Mouse (Mus musculus) embryonic facial prominence, embryonic 10.5 days (tissue): Measurements from ENCODE around the gene Gripap1. TPM values are rescaled to one million over a fixed set of nuclear protein-coding genes. Genes with fewer than 3 reads are reported as not detected.
"Not testable (repeated sequence)": the region's sequence is repeated elsewhere in the genome, so short reads cannot be mapped to it uniquely, and the experiment has no call there.

Source experiments
- DNase-seq: peaks from one replicate; pipeline ENCODE4 v3.0.0-alpha.2; 2017; ENCODE audit warnings: low spot score
- H3K27ac ChIP-seq: fragments of 300-500 bp; sonication (generic); replicated peaks from 2 replicates; pipeline ENCODE4 v1.5.1; 2016; ENCODE audit warnings: mild to moderate bottlenecking
- H3K27me3 ChIP-seq: fragments of 300-500 bp; sonication (generic); replicated peaks from 2 replicates; pipeline ENCODE4 v1.6.1; 2016; ENCODE audit warnings: low read depth, mild to moderate bottlenecking; ENCODE audit not compliant: poor library complexity, severe bottlenecking
- H3K36me3 ChIP-seq: fragments of 300-500 bp; sonication (generic); replicated peaks from 2 replicates; pipeline ENCODE4 v1.6.1; 2016; ENCODE audit warnings: mild to moderate bottlenecking, moderate library complexity
- H3K4me1 ChIP-seq: fragments of 300-500 bp; sonication (generic); 2 replicates; pipeline ENCODE4 v1.6.1; 2016
- H3K4me3 ChIP-seq: fragments of 300-500 bp; sonication (generic); 2 replicates; pipeline ENCODE4 v1.5.1; 2016; ENCODE audit warnings: mild to moderate bottlenecking, moderate library complexity
- H3K9me3 ChIP-seq: fragments of 300-500 bp; sonication (generic); 2 replicates; pipeline ENCODE4 v1.6.1; 2016; ENCODE audit warnings: mild to moderate bottlenecking
- WGBS: fragments of 180-500 bp; shearing (Covaris S2); methylation state at CpG from one replicate; pipeline ENCODE4 v1.1.7; 2016; 5-methylcytosine and 5-hydroxymethylcytosine counted together
- polyA plus RNA-seq: library from polyadenylated mRNA; unstranded; fragments of >200 nt; fragmentation: Nextera tagmentation; extraction: Ambion mirVana; gene quantifications from 2 replicates; pipeline ENCODE4 v1.2.1, GENCODE M21; 2016

The Gripap1 gene
- 42.5 and 45.3 TPM in 2 replicates for polyA plus RNA-seq

- H3K9me3 ChIP-seq = no peaks in the 10 kb centered on the region
- no peaks in the 10 kb centered on the region for H3K27me3 ChIP-seq
- peaks cover 5% of the 10 kb centered on the region; the same call in 1 of the 2 replicates for H3K4me1 ChIP-seq
- peak within 1 kb of the TSS; percentile 66 for H3K4me3 ChIP-seq
- peaks cover 3% of the 10 kb centered on the region; the same call in 1 of the 2 replicates for H3K36me3 ChIP-seq
- peak within 1 kb of the TSS; percentile 79 for H3K27ac ChIP-seq
- WGBS = 14% methylated on average over 24 of the region's 24 CpGs
- peak; percentile 76 for DNase-seq
Observed at GRCm38 (mm10) chrX:7789542-7790136, at the start of gene Gripap1. Gene Gripap1 (plus strand): TSS chrX:7789765.

DNA sequence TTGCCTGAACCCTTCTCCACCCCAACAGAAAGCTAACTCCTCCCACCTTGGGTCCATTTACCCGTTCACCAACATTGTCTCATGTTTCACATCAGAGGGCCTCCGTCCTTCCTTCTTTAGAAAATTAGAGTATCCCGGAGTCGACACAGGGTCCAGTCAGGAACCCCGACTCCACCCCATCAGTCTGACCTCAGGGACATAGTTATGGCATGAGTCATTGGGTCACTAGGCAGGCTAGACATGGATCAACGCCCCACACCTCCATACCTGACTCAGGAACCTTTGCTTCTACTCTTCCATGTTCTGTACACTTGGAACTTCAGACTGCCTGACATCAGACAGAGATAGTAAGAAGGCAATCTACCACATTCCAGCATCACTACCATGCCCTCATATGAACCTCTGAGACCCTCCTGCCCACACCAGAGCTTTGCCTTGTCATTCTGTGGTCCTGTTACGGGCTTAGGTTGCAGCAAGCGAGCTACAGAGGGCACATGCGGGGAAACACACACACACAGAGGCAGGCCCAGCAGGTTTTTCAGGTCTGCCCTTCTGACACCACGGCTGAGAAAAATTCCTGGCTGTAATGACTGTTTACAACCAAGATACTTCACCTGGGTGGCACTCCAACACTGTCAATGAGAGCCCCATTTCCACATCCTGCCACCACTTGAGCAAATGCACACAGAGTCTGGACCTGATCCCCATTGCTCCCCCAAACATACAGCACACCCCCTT is 49.3 kb upstream of the Gripap1 start:
- DNase-seq = peak; percentile 29
- no peak overlapping the region for H3K27ac ChIP-seq
- 0 out of 2 replicates have a peak, but pooled peaks cover 2% of the 10 kb centered on the region for H3K9me3 ChIP-seq
- WGBS = 55% methylated on average over 10 of the region's 10 CpGs
- H3K4me1 ChIP-seq = peaks cover 12% of the 10 kb centered on the region
- H3K36me3 ChIP-seq = peaks cover 29% of the 10 kb centered on the region
- H3K4me3 ChIP-seq = 0 out of 2 replicates have a peak overlapping the region, but pooled peaks have one; percentile 23
- no peaks in the 10 kb centered on the region for H3K27me3 ChIP-seq

GRCm38 (mm10) chrX:7741103-7741502 is 48.5 kb upstream of the Gripap1 start:
- H3K9me3 ChIP-seq = 0 out of 2 replicates have a peak, but pooled peaks cover 2% of the 10 kb centered on the region
- 75% methylated on average over 5 of the region's 5 CpGs for WGBS
- DNase-seq = no peak
- no peaks in the 10 kb centered on the region for H3K27me3 ChIP-seq
- H3K4me1 ChIP-seq = peaks cover 12% of the 10 kb centered on the region
- no peak overlapping the region for H3K27ac ChIP-seq
- peaks cover 21% of the 10 kb centered on the region for H3K36me3 ChIP-seq
- H3K4me3 ChIP-seq = peak overlapping the region; percentile 23; the same call in 1 of the 2 replicates

DNA sequence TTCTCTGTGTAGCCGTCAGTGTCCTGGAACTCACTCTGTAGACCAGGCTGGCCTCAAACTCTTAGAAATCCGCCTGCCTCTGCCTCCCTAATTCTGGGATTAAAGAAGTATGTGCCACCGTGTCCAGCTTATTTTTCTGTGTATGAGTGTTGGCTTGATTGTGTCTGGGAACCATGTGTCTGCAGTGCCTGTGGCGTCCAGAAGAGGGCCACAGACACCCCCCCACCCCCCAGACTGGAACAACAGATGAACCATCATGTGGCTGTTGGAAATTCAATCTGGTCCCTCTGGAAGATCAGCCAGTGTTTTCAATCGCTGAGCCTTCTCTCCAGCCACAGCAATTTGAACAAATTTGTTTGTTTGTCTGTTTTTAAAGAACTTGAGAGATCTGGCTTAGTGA is 46.1 kb upstream of the Gripap1 start:
- Histone ChIP-seq H3K27ac (no peak overlapping the region), H3K27me3 (no peaks in the 10 kb centered on the region), H3K4me3 (no peak overlapping the region), H3K9me3 (no peaks in the 10 kb centered on the region), H3K4me1 (peaks cover 12% of the 10 kb centered on the region), H3K36me3 (no peaks in the 10 kb centered on the region)
- no peak for DNase-seq
- 62% methylated on average over 5 of the region's 5 CpGs for WGBS

DNA sequence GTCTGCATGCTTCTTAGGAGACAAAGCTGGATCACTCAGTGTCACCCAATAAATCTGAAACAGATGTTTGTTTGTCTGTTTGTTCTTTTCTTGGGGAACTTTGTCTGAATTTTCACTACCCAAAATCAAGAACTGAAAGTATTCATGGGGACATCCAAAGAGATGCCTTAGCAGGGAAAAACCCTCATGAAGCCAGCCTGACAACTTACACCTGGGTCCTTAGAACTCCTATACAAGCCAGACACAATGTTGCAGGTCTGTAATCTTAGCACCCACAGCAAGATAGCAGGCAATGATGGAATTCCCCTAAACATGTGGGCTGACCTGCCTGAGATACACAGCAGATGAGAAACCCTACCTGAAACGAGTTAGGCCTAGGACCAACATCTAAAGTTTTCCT is 44.6 kb upstream of the Gripap1 start:
- no peak for DNase-seq
- Histone ChIP-seq H3K4me1 (peaks cover 9% of the 10 kb centered on the region; the same call in 1 of the 2 replicates), H3K36me3 (no peaks in the 10 kb centered on the region), H3K27me3 (no peaks in the 10 kb centered on the region), H3K27ac (no peak overlapping the region), H3K9me3 (no peaks in the 10 kb centered on the region), H3K4me3 (no peak overlapping the region)
- 55% methylated on average over 1 of the region's 1 CpGs for WGBS

DNA sequence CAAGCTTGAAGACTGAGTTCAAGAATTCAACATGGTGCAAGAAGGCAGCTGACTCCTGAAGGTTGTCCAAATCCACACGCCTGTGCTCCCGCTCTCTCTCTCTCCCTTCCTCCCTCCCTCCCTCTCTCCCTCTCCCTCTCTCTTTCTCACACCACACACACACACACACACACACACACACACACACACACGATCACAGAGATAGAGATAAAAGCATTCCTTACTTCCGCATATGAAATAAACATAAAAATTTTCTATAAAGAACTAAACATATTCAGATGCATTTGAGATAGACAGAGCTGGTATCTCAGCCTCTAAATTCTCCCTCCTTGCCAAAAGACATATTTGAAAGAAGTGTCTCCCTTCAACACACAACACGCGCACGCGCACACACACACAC is 44.1 kb upstream of the Gripap1 start:
- WGBS = 93% methylated on average over 8 of the region's 8 CpGs
- no peaks in the 10 kb centered on the region for H3K36me3 ChIP-seq
- no peak for DNase-seq
- H3K27ac ChIP-seq = no peak overlapping the region
- no peaks in the 10 kb centered on the region for H3K9me3 ChIP-seq
- no peaks in the 10 kb centered on the region for H3K27me3 ChIP-seq
- no peak overlapping the region for H3K4me3 ChIP-seq
- peaks cover 5% of the 10 kb centered on the region; the same call in 1 of the 2 replicates for H3K4me1 ChIP-seq

DNA sequence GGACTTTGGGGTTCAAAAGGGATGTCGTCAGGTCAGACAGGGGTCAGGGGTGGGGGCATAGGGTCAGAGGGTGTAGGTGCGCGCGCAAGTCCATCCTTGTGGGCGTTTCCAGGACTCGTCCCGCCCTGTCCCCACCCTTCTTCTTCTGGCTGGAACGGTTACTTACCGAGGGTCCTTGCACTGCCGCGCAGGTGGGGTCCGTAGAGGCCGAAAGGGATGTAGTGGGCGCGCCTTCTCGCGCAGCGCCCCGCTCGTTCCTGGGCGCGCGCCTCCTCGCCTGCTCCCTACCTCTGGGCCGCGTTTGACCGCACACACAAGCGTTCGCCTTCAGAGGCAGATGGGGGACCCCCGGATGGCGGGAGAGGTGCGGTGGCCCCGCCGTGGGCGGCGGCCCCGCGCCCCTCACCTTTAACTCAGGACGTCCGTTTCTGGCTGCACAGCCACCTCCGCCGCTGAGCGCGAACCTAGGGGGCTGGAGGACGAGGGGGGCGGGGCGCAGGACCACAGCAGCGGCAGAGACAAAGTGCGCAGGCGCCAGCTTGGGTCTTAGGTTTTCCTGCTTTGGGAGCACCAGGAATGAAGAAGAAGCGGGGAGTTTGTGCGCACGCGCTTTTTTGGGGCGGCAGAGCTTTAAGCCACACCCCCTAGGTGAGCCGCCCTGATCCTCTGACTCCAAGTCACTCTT is 39.0 kb upstream of the Gripap1 start, which contains the start of gene Ccdc120:
Gene Ccdc120 (minus strand): TSS at position 474 of the 685 bp plus-strand sequence.
- H3K27me3 ChIP-seq = no peaks in the 10 kb centered on the region
- H3K36me3 ChIP-seq = no peaks in the 10 kb centered on the region
- WGBS = 10% methylated on average over 56 of the region's 56 CpGs
- peak within 1 kb of the TSS; percentile 74 for H3K4me3 ChIP-seq
- no peaks in the 10 kb centered on the region for H3K9me3 ChIP-seq
- H3K27ac ChIP-seq = peak within 1 kb of the TSS; percentile 86
- peak; percentile 89 for DNase-seq
- H3K4me1 ChIP-seq = 0 out of 2 replicates have a peak, but pooled peaks cover 3% of the 10 kb centered on the region

DNA sequence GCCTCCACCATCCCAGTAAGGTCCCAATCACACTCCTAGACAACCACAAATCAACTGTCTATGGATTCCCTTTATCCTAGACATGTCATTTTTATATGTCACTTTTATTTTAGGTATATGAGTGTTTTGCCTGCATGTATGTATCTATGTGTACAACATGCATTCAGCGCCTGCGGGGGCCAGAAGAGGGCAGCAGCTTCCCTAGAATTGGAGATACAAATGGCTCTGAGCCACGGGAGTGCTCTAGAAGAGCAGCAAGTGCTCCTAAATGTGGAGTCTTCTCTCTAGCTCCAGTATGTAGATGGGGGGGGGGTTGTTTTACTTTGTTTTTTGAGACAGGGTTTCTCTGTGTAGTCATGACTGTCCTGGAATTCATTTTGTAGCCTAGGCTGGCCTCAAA is 35.9 kb upstream of the Gripap1 start:
- not testable (repeated sequence) for H3K4me3 ChIP-seq, DNase-seq, H3K9me3 ChIP-seq, H3K27me3 ChIP-seq, H3K36me3 ChIP-seq, H3K27ac ChIP-seq, H3K4me1 ChIP-seq
- WGBS = 16% methylated on average over 3 of the region's 3 CpGs

GRCm38 (mm10) chrX:7762137-7762920 is 27.2 kb upstream of the Gripap1 start, which contains the start of gene Tfe3:
Gene Tfe3 (plus strand): TSS chrX:7762560.
- H3K27ac ChIP-seq = peak within 1 kb of the TSS; percentile 80
- 0 out of 2 replicates have a peak, but pooled peaks cover 6% of the 10 kb centered on the region for H3K9me3 ChIP-seq
- peaks cover 15% of the 10 kb centered on the region for H3K36me3 ChIP-seq
- peak within 1 kb of the TSS; percentile 76 for H3K4me3 ChIP-seq
- DNase-seq = peak; percentile 92
- H3K4me1 ChIP-seq = peaks cover 27% of the 10 kb centered on the region
- no peaks in the 10 kb centered on the region for H3K27me3 ChIP-seq
- 19% methylated on average over 38 of the region's 38 CpGs for WGBS

DNA sequence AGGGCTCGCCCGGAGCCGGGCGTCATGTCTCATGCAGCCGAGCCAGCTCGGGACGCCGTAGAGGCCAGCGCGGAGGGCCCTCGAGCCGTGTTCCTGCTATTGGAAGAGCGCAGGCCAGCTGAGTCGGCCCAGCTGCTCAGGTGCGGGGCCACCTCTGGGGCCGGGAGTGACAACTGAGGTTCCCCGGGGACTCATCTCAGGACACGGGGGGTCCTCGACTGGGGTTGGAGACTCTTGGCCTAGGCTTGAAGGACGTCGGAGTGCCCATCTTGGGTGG is 26.7 kb upstream of the Gripap1 start:
- H3K27ac ChIP-seq = peak overlapping the region; percentile 80
- DNase-seq = no peak

DNA sequence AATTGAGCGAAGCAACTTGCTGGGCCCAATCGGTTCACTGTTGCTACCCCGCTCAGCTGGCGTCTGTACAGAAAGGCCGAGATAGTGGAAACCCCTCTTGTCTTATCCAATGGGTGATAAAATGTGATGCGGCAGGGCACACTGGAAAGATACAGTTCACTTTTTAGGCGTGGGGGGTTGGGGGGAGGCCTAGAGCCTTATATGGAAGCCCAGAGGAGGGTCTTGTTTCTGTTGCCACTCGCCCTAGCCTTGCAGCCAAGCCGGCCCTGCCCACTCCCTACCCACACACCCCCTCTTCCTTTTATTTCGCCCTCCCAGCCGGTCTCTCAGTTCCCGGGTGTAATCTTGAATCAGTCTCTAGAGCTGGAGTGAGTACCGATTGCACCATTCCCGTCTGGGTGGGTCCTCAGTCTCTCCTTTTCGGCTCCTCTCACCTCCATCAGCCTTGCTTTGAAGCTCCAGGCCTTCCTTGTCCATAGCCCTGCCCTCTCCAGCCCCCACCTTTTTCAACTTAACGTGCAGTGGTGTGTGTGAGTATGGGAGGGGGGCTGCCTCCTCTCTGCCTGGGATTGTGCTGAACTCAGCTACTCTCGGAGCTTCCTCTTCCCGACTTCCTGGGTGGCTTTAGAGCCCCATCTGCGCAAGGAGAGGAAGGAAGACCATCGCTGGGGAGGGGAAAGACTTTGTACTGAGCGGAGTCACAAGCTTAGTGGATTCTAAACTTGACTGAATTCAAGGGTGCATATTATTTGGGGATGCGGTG is 25.8 kb upstream of the Gripap1 start:
- H3K27ac ChIP-seq = peak overlapping the region; percentile 35
- H3K4me1 ChIP-seq = peaks cover 27% of the 10 kb centered on the region
- H3K27me3 ChIP-seq = no peaks in the 10 kb centered on the region
- DNase-seq = peak; percentile 48
- H3K36me3 ChIP-seq = peaks cover 30% of the 10 kb centered on the region
- 0 out of 2 replicates have a peak, but pooled peaks cover 6% of the 10 kb centered on the region for H3K9me3 ChIP-seq
- 15% methylated on average over 22 of the region's 22 CpGs for WGBS
- peak overlapping the region; percentile 76 for H3K4me3 ChIP-seq

More for the DNA sequence above, 26.7 kb upstream of the Gripap1 start:
- 15% methylated on average over 21 of the region's 21 CpGs for WGBS
- Histone ChIP-seq H3K4me1 (peaks cover 27% of the 10 kb centered on the region), H3K9me3 (0 out of 2 replicates have a peak, but pooled peaks cover 6% of the 10 kb centered on the region), H3K4me3 (peak overlapping the region; percentile 76), H3K27me3 (no peaks in the 10 kb centered on the region), H3K36me3 (peaks cover 20% of the 10 kb centered on the region)
